Mouse (Mus musculus): ENCODE results near the gene Olfr1191-ps1. TPM values are rescaled to one million over a fixed set of nuclear protein-coding genes. Genes with fewer than 3 reads are reported as not detected.
"Not testable (repeated sequence)": the region's sequence is repeated elsewhere in the genome, so short reads cannot be mapped to it uniquely, and the experiment has no call there.

Olfr1191-ps1 gene
- not detected in 2 replicates for polyA plus RNA-seq (2012; rRNA removed)

DNA sequence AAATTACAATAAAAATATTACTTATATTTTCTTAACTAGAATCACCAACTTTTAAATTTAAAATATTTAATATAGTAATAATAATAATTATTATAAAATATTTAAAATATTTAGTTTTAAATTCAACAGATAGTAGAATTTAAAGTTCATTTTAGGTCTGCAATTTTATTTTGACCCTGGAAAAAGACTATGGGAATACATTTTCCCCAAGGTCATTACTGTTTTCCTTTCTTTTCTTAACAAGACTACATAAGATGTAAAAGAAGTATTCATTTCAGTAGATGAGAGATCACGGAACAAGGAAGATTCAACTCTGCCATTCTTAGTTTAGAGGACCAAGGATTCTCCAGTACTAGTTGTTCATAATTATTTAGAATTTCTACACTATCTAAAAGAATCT, at the start of gene Olfr1191-ps1:
Gene Olfr1191-ps1, plus strand, starts transcription at position 301 of the 400 bp plus-strand sequence.
- not testable (repeated sequence) for DNase-seq (ENCODE audit: low spot score)

DNA sequence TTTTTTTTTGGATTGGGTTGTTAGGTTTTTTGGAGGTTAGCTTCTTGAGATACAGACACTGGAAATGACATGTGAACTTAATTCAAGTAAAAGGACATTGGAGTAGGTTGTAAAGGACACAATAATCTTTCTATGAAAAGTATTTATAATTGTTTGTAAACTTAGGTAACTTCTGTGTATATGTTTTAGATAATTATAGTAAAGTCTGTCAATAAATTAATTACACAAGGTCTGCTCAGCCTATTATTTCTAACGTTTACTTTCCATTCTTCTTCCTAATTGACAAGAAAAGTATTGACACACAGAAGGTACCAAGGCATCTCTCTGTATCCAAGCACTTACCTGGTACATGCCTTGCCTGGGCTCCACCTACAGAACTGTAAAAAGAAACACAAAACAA, 7.9 kb downstream of the Olfr1191-ps1 start, which contains the start of gene Olfr1192-ps1:
Gene Olfr1192-ps1, plus strand, starts transcription at position 301 of the 400 bp plus-strand sequence.
- no peak for DNase-seq (ENCODE audit: low spot score)

DNA sequence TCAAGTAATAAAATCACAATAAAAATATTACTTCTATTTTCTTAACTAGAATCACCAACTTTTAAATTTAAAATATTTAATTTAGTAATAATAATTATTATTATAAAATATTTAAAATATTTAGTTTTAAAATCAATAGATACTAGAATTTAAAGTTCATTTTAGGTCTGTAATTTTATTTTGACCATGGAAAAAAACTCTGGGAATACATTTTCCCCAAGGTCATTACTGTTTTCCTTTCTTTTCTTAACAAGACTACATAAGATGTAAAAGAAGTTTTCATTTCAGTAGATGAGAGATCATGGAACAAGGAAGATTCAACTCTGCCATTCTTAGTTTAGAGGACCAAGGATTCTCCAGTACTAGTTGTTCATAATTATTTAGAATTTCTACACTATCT, 35.0 kb downstream of the Olfr1191-ps1 start, which contains the start of gene Olfr1193:
Gene Olfr1193, plus strand, starts transcription at position 301 of the 400 bp plus-strand sequence.
- not testable (repeated sequence) for DNase-seq (ENCODE audit: low spot score)

GRCm38 (mm10) chr2:88689087-88689486, 48.7 kb downstream of the Olfr1191-ps1 start, which contains the start of gene Olfr1195:
TSS of gene Olfr1195 (minus strand) at chr2:88689187.
- no peak for DNase-seq (ENCODE audit: low spot score)

Other genes with a start within 250 kb of the Olfr1191-ps1 start
- not detected in 2 replicates for gene Olfr1179, start 234.1 kb upstream of the Olfr1191-ps1 start, polyA plus RNA-seq (2012; rRNA removed)
- gene Olfr1180, start 221.4 kb upstream of the Olfr1191-ps1 start, polyA plus RNA-seq (2012; rRNA removed): not detected in 2 replicates
- gene Olfr1181, start 214.4 kb upstream of the Olfr1191-ps1 start, polyA plus RNA-seq (2012; rRNA removed): not detected in 2 replicates
- gene Gm13757, start 191.4 kb upstream of the Olfr1191-ps1 start, polyA plus RNA-seq (2012; rRNA removed): not detected in 2 replicates
- not detected in 2 replicates for gene Olfr1183, start 185.7 kb upstream of the Olfr1191-ps1 start, polyA plus RNA-seq (2012; rRNA removed)
- not detected in 2 replicates for gene Olfr1184, start 156.9 kb upstream of the Olfr1191-ps1 start, polyA plus RNA-seq (2012; rRNA removed)
- gene Olfr1185-ps1, start 147.2 kb upstream of the Olfr1191-ps1 start, polyA plus RNA-seq (2012; rRNA removed): not detected in 2 replicates
- gene Olfr1186, start 122.0 kb upstream of the Olfr1191-ps1 start, polyA plus RNA-seq (2012; rRNA removed): not detected in 2 replicates
- gene Olfr1188, start 83.6 kb upstream of the Olfr1191-ps1 start, polyA plus RNA-seq (2012; rRNA removed): not detected in 2 replicates
- gene Olfr1189, start 54.1 kb upstream of the Olfr1191-ps1 start, polyA plus RNA-seq (2012; rRNA removed): not detected in 2 replicates
- gene Olfr1192-ps1, start 8.0 kb downstream of the Olfr1191-ps1 start, polyA plus RNA-seq (2012; rRNA removed): not detected in 2 replicates
- gene Olfr1193, start 35.1 kb downstream of the Olfr1191-ps1 start, polyA plus RNA-seq (2012; rRNA removed): not detected in 2 replicates
- gene Olfr1195, start 48.6 kb downstream of the Olfr1191-ps1 start, polyA plus RNA-seq (2012; rRNA removed): not detected in 2 replicates
- not detected in 2 replicates for gene Olfr1196, start 64.1 kb downstream of the Olfr1191-ps1 start, polyA plus RNA-seq (2012; rRNA removed)
- not detected in 2 replicates for gene Olfr1197, start 91.8 kb downstream of the Olfr1191-ps1 start, polyA plus RNA-seq (2012; rRNA removed)
- gene Olfr1198, start 110.8 kb downstream of the Olfr1191-ps1 start, polyA plus RNA-seq (2012; rRNA removed): not detected in 2 replicates
- not detected in 2 replicates for gene Olfr1199, start 119.9 kb downstream of the Olfr1191-ps1 start, polyA plus RNA-seq (2012; rRNA removed)
- not detected in 2 replicates for gene Olfr1200, start 129.9 kb downstream of the Olfr1191-ps1 start, polyA plus RNA-seq (2012; rRNA removed)
- gene Olfr1201, start 152.5 kb downstream of the Olfr1191-ps1 start, polyA plus RNA-seq (2012; rRNA removed): not detected in 2 replicates
- not detected in 2 replicates for gene Olfr1202, start 174.0 kb downstream of the Olfr1191-ps1 start, polyA plus RNA-seq (2012; rRNA removed)
- gene Olfr1205, start 189.2 kb downstream of the Olfr1191-ps1 start, polyA plus RNA-seq (2012; rRNA removed): not detected in 2 replicates
- not detected in 2 replicates for gene Olfr1204, start 208.8 kb downstream of the Olfr1191-ps1 start, polyA plus RNA-seq (2012; rRNA removed)
- gene Olfr1206, start 222.7 kb downstream of the Olfr1191-ps1 start, polyA plus RNA-seq (2012; rRNA removed): not detected in 2 replicates